Mouse (Mus musculus) urinary bladder, postnatal 10 days (tissue): ENCODE measurements around the gene Gm4858.
"Not testable (repeated sequence)": the region's sequence is repeated elsewhere in the genome, so short reads cannot be mapped to it uniquely, and the experiment has no call there.

Experiments
- DNase-seq: peaks from one replicate; pipeline ENCODE4 v3.0.0; 2022; ENCODE audit warnings: low spot score

The Gm4858 gene

DNA sequence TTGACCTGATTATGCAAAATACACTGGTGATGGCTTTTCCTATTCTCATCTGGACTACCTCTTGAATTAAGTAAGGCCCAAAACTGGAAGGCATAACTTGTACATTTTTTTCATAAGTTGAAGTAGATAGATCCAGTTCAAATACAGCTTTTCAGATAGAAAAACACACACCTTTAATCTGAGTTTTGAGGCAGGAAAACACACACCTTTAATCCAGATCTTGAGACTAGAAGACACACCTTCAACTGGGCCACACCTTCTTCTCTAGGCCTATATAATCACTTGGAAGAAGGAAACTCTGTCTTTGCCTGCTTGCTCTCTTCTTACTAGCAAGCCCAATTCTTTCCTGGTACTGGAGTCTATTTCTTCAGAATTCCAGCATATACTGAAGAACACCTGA is at the start of gene Gm4858:
Gm4858 (plus strand) TSS at position 301 of the 400 bp plus-strand sequence.
- DNase-seq, result not testable (repeated sequence)

DNA sequence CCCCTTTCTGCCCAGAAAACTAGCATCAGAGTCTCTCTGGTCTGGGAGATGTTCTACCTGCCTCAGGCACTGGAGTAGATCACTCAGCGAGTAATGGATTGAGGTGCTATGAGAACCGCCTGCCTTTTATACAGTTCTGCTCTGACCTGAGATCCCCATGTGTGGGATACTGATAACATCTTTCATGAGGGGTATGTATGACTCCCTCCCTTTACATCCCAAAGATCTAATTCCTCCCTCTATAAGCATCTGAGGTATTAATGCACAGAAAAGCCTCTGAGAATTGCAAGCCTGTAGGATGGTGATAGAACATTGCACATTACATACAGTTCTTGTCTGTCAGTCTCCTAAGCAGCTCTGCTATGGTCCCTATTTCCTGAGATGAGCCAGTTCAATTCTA is 49.7 kb upstream of the Gm4858 start, which contains the start of gene Lce1m:
Lce1m (minus strand) TSS at position 101 of the 400 bp plus-strand sequence.
- DNase-seq, result no peak

GRCm38 (mm10) chr3:93021171-93021570 is 47.5 kb upstream of the Gm4858 start:
- no peak for DNase-seq

- no peak for DNase-seq
These were observed 45.0 kb upstream of the Gm4858 start for GRCm38 (mm10) chr3:93023411-93024184.

DNA sequence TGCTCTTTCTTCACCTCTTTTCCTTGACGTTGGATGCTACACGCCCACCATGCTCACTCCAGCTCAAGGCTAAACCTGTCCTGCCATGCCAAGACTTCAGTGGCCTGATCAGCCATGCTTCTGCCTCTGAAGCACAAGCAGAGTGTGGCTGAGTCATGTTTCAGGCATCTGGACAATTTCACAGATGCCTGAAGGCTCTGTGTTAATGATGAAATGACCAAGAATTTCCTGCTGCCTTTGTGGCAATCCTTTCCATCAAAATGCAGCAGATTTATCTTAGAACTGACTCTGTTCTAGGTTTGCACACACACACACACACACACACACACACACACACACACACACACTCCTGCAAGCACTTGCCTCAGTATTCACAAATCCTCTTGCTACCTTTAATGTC is 43.1 kb upstream of the Gm4858 start:
- no peak for DNase-seq

GRCm38 (mm10) chr3:93031450-93031849 is 37.2 kb upstream of the Gm4858 start:
- no peak for DNase-seq

DNA sequence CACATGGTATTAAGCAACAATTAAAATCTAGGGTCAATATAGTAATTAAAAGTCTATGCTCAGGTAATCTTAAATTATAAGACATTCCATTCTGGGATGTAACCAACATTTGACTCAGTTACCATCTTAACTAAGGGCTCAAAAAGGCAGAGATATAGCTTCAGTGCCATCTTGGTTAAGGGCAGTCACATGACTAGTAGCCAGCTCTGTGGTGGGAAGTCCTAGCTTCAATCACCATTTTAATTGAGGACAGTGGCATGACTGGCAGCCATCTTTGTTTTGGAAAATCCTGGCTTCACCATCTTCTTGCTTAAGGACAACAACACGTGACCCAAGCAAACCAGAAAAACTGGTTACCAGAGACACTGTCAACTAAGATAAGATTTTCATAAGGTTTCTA is 18.4 kb upstream of the Gm4858 start:
- DNase-seq, result no peak

DNA sequence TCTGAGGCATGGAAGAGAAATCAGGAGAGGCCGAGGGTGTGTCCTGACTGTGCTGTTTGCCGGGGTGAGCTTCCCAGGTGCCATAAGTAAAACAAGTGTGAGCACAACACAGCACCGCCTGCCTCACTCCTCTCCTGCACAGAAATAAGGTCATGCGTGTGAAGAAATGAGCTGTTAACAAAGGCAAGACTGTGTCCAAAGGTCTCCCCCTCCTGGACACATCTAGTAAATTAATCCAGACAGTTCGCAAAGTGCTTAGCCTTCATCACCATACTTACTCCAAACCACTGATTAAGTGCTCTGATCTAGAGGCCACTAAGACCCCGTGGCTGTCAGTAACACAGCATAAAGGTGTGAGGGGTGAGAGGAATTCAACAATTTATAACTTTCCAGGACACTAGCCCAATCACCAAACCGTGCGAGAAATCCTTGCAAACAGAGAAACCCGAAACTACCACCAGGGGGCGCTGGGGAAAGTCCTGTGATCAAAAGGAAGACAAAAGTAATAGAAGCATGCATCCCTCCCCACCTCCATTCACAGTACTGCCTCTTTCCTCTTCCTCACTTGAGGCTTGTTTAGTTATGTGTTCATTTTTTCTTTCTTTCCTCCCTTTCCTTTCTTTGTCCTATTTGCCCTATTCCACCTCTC is 15.7 kb upstream of the Gm4858 start:
- no peak for DNase-seq

GRCm38 (mm10) chr3:93086631-93087030 is 18.0 kb downstream of the Gm4858 start:
- no peak for DNase-seq

- DNase-seq, result not testable (repeated sequence)
These were observed 25.0 kb downstream of the Gm4858 start for GRCm38 (mm10) chr3:93093581-93093980.

DNA sequence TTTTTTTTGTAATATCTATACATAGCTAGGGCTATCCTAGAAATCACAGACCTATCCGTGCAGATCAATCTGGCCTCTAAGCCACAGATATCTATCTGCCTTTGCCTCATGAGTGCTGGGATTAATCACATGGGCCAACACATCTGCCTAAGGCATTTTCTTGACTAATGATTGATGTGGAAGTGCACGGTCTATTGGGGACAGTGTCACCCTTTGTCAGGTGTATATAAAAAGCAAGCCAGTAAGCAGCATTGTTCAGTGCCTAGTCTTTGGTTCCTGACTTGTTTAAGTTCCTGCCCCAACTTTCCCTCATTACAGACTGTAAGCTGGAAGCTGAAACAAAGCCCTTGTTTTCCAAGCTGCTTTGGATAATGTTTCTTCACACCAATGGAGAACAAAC is 27.8 kb downstream of the Gm4858 start:
- DNase-seq, result no peak

GRCm38 (mm10) chr3:93111668-93112067 is 43.0 kb downstream of the Gm4858 start:
- no peak for DNase-seq

DNA sequence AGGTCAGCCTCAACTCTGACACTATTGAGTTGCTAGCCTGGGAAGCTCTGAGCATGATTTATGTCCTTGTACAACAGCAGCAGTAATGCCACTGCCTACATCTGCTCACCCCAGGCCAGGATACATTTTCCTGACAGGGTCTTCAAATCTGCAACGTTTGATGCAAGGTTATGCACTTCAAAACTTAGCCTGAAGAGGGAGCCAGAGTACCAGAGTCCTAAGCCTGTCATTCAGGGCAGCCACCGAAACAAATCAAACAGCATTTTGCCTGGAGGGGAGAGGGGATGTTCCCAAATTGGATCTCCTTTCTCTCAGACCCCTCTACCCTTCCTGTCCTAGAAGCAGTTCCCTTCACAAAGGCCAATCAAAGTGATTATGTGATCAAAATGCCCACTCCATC is 45.9 kb downstream of the Gm4858 start:
- no peak for DNase-seq

GRCm38 (mm10) chr3:93119101-93119500 is 50.5 kb downstream of the Gm4858 start:
- DNase-seq, result no peak
